Mouse (Mus musculus) kidney, postnatal 36 days (tissue): ENCODE results near the gene Tipin.
"Not testable (repeated sequence)": the region's sequence is repeated elsewhere in the genome, so short reads cannot be mapped to it uniquely, and the experiment has no call there.

Experiments used
- DNase-seq, 2 experiments: peaks; one replicate each; pipeline ENCODE4 v3.0.0; 2021 to 2022; ENCODE audit warnings: mixed read lengths in 2 of 2

Tipin gene

GRCm38 (mm10) chr9:64272611-64273010 lies 8.8 kb upstream of the Tipin start:
- peak; percentile 54 to 78 for DNase-seq

- DNase-seq = no peak
Measured at GRCm38 (mm10) chr9:64273757-64274156, 7.6 kb upstream of the Tipin start.

- no peak for DNase-seq
Measured at GRCm38 (mm10) chr9:64274291-64274690, 7.1 kb upstream of the Tipin start.

GRCm38 (mm10) chr9:64274919-64275318 lies 6.5 kb upstream of the Tipin start:
- DNase-seq = peak in 1 of 2 experiments; percentile 49

- peak; percentile 61 to 88 for DNase-seq
Measured at GRCm38 (mm10) chr9:64277706-64278105, 3.7 kb upstream of the Tipin start.

GRCm38 (mm10) chr9:64278665-64279310 lies 2.6 kb upstream of the Tipin start:
- DNase-seq = no peak

- no peak for DNase-seq
Measured at GRCm38 (mm10) chr9:64281781-64282178, 399 bp downstream of the Tipin start.

- no peak for DNase-seq
Measured at GRCm38 (mm10) chr9:64282404-64282987, 1.1 kb downstream of the Tipin start.

GRCm38 (mm10) chr9:64303086-64303485 lies 21.7 kb downstream of the Tipin start:
- not testable (repeated sequence) for DNase-seq

- DNase-seq = no peak
Measured at GRCm38 (mm10) chr9:64306476-64307312, 25.3 kb downstream of the Tipin start.

- DNase-seq = peak; percentile 32 to 44
Measured at GRCm38 (mm10) chr9:64310996-64311785, 29.8 kb downstream of the Tipin start.

- DNase-seq = peak; percentile 2 to 31
Measured at GRCm38 (mm10) chr9:64312128-64312527, 30.7 kb downstream of the Tipin start.

GRCm38 (mm10) chr9:64314696-64315095 lies 33.3 kb downstream of the Tipin start:
- DNase-seq = no peak

- DNase-seq = no peak
Measured at GRCm38 (mm10) chr9:64316986-64317385, 35.6 kb downstream of the Tipin start.

GRCm38 (mm10) chr9:64323976-64324375 lies 42.6 kb downstream of the Tipin start:
- no peak for DNase-seq

- DNase-seq = no peak
Measured at GRCm38 (mm10) chr9:64335825-64336224, 54.4 kb downstream of the Tipin start.

- DNase-seq = peak in 1 of 2 experiments; percentile 7
Measured at GRCm38 (mm10) chr9:64339361-64339760, 58.0 kb downstream of the Tipin start.

GRCm38 (mm10) chr9:64340351-64341253 lies 59.2 kb downstream of the Tipin start:
- DNase-seq = peak; percentile 67 to 83

GRCm38 (mm10) chr9:64341254-64341566 lies 59.8 kb downstream of the Tipin start, which contains the start of gene Dis3l:
Gene Dis3l (minus strand): TSS chr9:64341288.
- no peak for DNase-seq

- no peak for DNase-seq
Measured at GRCm38 (mm10) chr9:64341671-64342070, 60.3 kb downstream of the Tipin start.

GRCm38 (mm10) chr9:64343656-64344055 lies 62.3 kb downstream of the Tipin start:
- no peak for DNase-seq

- no peak for DNase-seq
Measured at GRCm38 (mm10) chr9:64345931-64346330, 64.5 kb downstream of the Tipin start.
